Mouse (Mus musculus): ENCODE measurements at regions not wholly inside any gene's neighbourhood (a gene's known extent, or its start where the extent isn't known, plus 50 kb on each side); places are given as distances from the start of the nearest gene placed in this dataset.

DNA sequence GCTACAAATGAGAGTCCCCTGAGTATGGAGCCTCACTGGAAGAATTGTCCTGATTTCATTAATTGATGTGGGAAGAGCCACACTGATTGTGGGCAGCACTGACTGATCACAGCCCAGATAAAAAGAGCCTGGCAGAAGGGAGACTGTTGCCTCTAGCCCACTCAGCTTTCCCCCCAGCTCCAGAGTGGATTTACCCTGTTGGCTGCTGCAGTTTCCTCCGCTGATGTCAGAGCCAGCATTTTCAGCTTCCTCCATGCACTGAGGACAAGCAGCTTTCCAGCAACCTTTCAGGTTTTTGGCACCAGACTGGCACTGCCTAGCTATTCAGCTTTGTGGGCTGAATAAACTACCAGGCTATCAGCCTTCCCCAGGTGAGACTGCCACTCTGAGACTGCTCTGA is 65.9 kb upstream of the Man1a2 start:
- ATAC-seq (replicated peaks; ENCODE audit: low FRiP score) (no peak), DNase-seq (ENCODE audit: low spot score) (no peak)
- Histone ChIP-seq H3K27ac (ENCODE audit: low read depth, low read length) (no peak overlapping the region), H3K4me3 (ENCODE audit: low read depth, low read length) (no peak overlapping the region), H3K27me3 (replicated peaks; ENCODE audit: control insufficient read depth, insufficient read depth, low read length) (no peaks in the 10 kb centered on the region), H3K9me3 (ENCODE audit: control insufficient read depth, low read length) (no peaks in the 10 kb centered on the region), H3K36me3 (ENCODE audit: control insufficient read depth, insufficient read depth, low read length) (no peaks in the 10 kb centered on the region), H3K4me1 (replicated peaks; ENCODE audit: control insufficient read depth, insufficient read depth, low read length) (no peaks in the 10 kb centered on the region), H3K9ac (ENCODE audit: low read depth, low read length) (no peak overlapping the region), H3K4me2 (no peak overlapping the region)
- WGBS, result 83% methylated on average over 1 of the region's 1 CpGs

DNA sequence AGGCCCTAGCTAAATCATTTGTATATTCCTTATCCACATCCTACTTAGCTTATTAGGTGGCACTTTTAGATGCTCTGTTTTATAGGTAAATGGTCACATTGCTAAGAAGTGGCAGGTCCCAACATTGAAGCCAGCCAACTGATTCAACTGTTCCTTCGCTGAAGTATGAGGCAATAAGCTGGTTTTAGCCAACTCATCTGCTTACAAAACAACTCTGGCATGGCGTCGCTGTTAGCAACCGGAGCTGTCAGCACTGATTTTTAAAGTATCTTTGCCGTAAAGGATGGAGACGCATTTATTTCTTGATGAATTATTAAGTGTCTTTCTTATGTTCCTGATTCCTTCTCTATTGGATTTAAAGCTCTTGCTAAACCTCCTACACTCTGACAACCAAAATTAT is 63.4 kb upstream of the Man1a2 start:
- Histone ChIP-seq H3K27ac (ENCODE audit: low read depth, low read length) (no peak overlapping the region), H3K9me3 (ENCODE audit: control insufficient read depth, low read length) (no peaks in the 10 kb centered on the region), H3K27me3 (replicated peaks; ENCODE audit: control insufficient read depth, insufficient read depth, low read length) (no peaks in the 10 kb centered on the region), H3K36me3 (ENCODE audit: control insufficient read depth, insufficient read depth, low read length) (no peaks in the 10 kb centered on the region), H3K4me1 (replicated peaks; ENCODE audit: control insufficient read depth, insufficient read depth, low read length) (no peaks in the 10 kb centered on the region), H3K4me3 (ENCODE audit: low read depth, low read length) (no peak overlapping the region), H3K4me2 (no peak overlapping the region), H3K9ac (ENCODE audit: low read depth, low read length) (no peak overlapping the region)
- no peak for DNase-seq (ENCODE audit: low spot score)
- no peak for ATAC-seq (replicated peaks; ENCODE audit: low FRiP score)
- WGBS, result 89% methylated on average over 6 of the region's 6 CpGs

DNA sequence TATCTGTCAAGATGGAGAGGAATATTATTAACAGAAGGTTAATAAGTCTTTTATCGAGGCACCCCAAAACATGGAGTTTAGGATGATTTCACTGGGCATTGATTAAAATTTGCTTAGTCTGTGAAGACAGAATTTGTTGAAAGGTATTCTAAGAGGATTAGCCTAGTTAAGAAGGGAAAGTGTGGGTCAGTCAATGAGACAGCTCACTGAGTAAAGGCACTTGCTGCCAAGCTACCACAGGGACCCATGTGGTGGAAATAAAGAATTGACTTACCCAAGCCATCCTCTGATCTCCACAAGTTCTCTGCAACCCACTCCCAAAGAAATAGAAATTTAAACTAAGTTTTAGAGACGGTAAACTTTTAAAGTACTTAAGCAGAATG is 63.0 kb upstream of the Man1a2 start:
- Histone ChIP-seq H3K4me2 (no peak overlapping the region), H3K27ac (ENCODE audit: low read depth, low read length) (no peak overlapping the region), H3K4me1 (replicated peaks; ENCODE audit: control insufficient read depth, insufficient read depth, low read length) (no peaks in the 10 kb centered on the region), H3K4me3 (ENCODE audit: low read depth, low read length) (no peak overlapping the region), H3K9me3 (ENCODE audit: control insufficient read depth, low read length) (no peaks in the 10 kb centered on the region), H3K9ac (ENCODE audit: low read depth, low read length) (no peak overlapping the region), H3K27me3 (replicated peaks; ENCODE audit: control insufficient read depth, insufficient read depth, low read length) (no peaks in the 10 kb centered on the region), H3K36me3 (ENCODE audit: control insufficient read depth, insufficient read depth, low read length) (no peaks in the 10 kb centered on the region)
- 83% methylated on average over 2 of the region's 2 CpGs for WGBS
- DNase-seq (ENCODE audit: low spot score) (no peak), ATAC-seq (replicated peaks; ENCODE audit: low FRiP score) (no peak)

DNA sequence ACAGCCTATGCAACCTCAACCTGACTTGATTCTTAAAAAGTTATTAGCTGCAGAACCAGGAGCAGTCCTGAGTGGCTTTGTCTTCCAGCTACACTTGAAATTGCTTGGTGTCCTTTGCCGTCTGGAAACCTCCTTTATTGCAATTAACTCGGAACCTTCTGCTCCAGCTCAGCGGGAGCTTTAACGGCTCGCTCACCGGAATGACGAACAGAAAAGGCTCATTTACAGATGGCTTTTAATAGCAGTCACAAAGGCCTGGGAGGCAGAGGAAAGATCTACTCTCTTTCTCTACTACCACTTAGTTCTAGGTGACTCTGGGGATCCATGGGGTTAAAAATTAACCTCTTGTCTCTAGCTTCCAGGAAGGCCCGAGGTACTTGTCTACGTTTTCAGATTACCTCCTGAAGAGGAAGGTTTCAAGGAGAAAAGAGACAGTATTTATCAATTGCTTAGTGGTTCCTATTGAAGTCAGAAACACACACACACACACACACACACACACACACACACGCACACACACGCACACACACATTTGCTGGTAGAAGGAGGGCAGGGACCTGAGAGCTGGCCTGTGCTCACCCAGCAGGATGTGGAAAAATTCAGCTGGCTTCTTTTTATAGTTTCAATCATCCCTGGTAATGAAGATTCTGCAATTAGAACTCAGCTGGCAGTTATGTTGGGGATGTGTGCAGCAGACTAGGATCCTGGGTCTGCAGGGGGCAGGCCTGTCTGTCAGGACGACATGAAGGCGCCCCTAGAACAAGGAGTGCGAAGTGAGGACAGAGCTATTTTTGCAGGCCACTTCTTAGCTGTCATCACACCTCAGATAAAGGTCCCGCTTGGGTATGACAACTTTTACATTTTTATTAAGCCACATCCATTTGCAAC is 62.4 kb upstream of the Man1a2 start:
- no peaks in the 10 kb centered on the region for H3K9me3 ChIP-seq (ENCODE audit: control insufficient read depth, low read length)
- H3K4me1 ChIP-seq (replicated peaks; ENCODE audit: control insufficient read depth, insufficient read depth, low read length), result no peaks in the 10 kb centered on the region
- DNase-seq (ENCODE audit: low spot score), result no peak
- no peaks in the 10 kb centered on the region for H3K27me3 ChIP-seq (replicated peaks; ENCODE audit: control insufficient read depth, insufficient read depth, low read length)
- 74% methylated on average over 15 of the region's 15 CpGs for WGBS
- H3K9ac ChIP-seq (ENCODE audit: low read depth, low read length), result no peak overlapping the region
- H3K4me3 ChIP-seq (ENCODE audit: low read depth, low read length), result no peak overlapping the region
- H3K27ac ChIP-seq (ENCODE audit: low read depth, low read length), result no peak overlapping the region
- ATAC-seq (replicated peaks; ENCODE audit: low FRiP score), result no peak
- H3K36me3 ChIP-seq (ENCODE audit: control insufficient read depth, insufficient read depth, low read length), result no peaks in the 10 kb centered on the region
- no peak overlapping the region for H3K4me2 ChIP-seq

DNA sequence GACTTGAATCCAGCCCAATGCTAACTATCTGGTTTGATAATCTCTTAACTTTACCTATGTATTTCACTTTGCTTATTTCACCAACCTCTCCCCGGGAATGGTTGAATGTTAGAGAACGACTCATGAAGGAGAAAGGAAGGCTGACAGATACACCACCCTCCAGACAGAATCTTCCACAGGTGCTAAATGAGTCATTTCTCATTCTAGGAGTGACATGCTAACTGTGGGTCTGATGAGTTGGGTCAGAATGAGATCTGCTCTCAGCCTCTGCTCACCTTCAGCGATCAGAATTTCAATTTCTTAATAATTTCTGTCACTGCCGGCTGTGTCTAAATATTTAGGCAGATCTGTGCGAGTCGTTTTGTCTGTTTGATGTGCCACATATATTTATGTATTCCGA is 52.4 kb upstream of the Man1a2 start:
- Histone ChIP-seq H3K9me3 (ENCODE audit: control insufficient read depth, low read length) (no peaks in the 10 kb centered on the region), H3K4me3 (ENCODE audit: low read depth, low read length) (no peak overlapping the region), H3K27me3 (replicated peaks; ENCODE audit: control insufficient read depth, insufficient read depth, low read length) (no peaks in the 10 kb centered on the region), H3K4me2 (no peak overlapping the region), H3K36me3 (ENCODE audit: control insufficient read depth, insufficient read depth, low read length) (no peaks in the 10 kb centered on the region), H3K4me1 (replicated peaks; ENCODE audit: control insufficient read depth, insufficient read depth, low read length) (no peaks in the 10 kb centered on the region), H3K27ac (ENCODE audit: low read depth, low read length) (no peak overlapping the region), H3K9ac (ENCODE audit: low read depth, low read length) (no peak overlapping the region)
- DNase-seq (ENCODE audit: low spot score) (no peak), ATAC-seq (replicated peaks; ENCODE audit: low FRiP score) (no peak)
- WGBS, result 82% methylated on average over 7 of the region's 7 CpGs

DNA sequence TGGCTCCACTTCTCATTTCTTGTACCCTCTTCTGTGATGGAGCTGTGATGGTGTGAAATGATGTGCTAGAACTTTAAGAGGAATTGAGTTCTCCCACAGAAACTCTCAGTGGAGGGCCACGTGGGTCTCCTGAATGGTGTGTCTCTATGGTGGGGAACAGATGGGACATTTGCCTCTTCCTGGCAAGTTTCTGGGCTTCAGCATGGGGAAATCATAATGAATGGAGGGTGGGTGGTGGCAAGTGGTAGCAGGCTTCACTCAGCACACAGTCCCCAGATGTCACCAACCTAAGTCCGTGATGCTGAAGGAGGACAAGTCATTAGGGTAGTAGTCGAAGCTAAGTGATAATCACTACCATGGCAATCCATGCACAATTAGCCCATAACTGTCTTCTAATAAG is 51.2 kb upstream of the Man1a2 start:
- Histone ChIP-seq H3K4me1 (replicated peaks; ENCODE audit: control insufficient read depth, insufficient read depth, low read length) (no peaks in the 10 kb centered on the region), H3K4me2 (no peak overlapping the region), H3K9me3 (ENCODE audit: control insufficient read depth, low read length) (no peaks in the 10 kb centered on the region), H3K27me3 (replicated peaks; ENCODE audit: control insufficient read depth, insufficient read depth, low read length) (no peaks in the 10 kb centered on the region), H3K9ac (ENCODE audit: low read depth, low read length) (no peak overlapping the region), H3K4me3 (ENCODE audit: low read depth, low read length) (no peak overlapping the region), H3K27ac (ENCODE audit: low read depth, low read length) (no peak overlapping the region), H3K36me3 (ENCODE audit: control insufficient read depth, insufficient read depth, low read length) (no peaks in the 10 kb centered on the region)
- ATAC-seq (replicated peaks; ENCODE audit: low FRiP score) (no peak), DNase-seq (ENCODE audit: low spot score) (no peak)
- WGBS, result 74% methylated on average over 3 of the region's 3 CpGs
